Mouse (Mus musculus): ENCODE data around the gene Dpp3. TPM values are rescaled to one million over a fixed set of nuclear protein-coding genes. Genes with fewer than 3 reads are reported as not detected.

Dpp3 gene
- polyA plus RNA-seq, 1 experiment from 2014 or later: 71.8 TPM

DNA sequence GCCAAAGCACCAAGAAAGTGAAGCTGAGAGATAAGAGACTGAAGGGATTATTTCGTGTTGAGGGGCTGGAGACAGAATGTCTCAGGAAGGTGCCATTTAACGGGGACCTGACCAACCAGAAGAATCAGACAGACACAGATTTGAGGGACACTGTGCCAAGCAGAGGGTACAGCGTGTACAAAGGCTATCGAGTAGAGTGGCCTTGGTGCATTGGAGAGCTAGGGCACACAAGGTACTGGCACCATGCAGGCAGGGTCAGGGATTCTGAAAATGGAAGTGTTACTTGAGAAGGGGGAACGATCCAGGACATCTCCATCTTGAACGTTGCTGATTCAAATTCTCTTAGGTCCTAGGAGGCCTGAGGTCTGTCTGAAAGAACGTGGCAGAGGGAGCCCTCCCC, 18.7 kb downstream of the Dpp3 start:
- no peak for ATAC-seq (ENCODE audit: insufficient number of reproducible peaks, insufficient read depth, low FRiP score, low read depth)
- Histone ChIP-seq H3K9me3 (ENCODE audit: control insufficient read depth, low read length) (no peaks in the 10 kb centered on the region), H3K27ac (replicated peaks in 1 of 2; ENCODE audit: control insufficient read depth in 1 of 2, insufficient read depth in 1 of 2, low read depth in 2 of 2, low read length in 2 of 2) (no peak overlapping the region), H3K4me3 (ENCODE audit: control insufficient read depth in 1 of 2, insufficient read depth in 1 of 2, low read depth in 1 of 2, low read length in 2 of 2) (no peak overlapping the region), H3K27me3 (ENCODE audit: control insufficient read depth, insufficient read depth, low read length) (no peaks in the 10 kb centered on the region), H3K4me2 (ENCODE audit: low read length) (no peak overlapping the region), H3K4me1 (ENCODE audit: control insufficient read depth in 2 of 2, insufficient read depth in 2 of 2, low read length in 2 of 2) (0 out of 4 replicates have a peak, but pooled peaks cover 0 to 2% of the 10 kb centered on the region in 2 experiments), H3K9ac (ENCODE audit: low read length) (no peak overlapping the region), H3K36me3 (ENCODE audit: control insufficient read depth, insufficient read depth, low read length) (peaks cover 70% of the 10 kb centered on the region)
- WGBS: 83% methylated on average over 7 of the region's 7 CpGs

DNA sequence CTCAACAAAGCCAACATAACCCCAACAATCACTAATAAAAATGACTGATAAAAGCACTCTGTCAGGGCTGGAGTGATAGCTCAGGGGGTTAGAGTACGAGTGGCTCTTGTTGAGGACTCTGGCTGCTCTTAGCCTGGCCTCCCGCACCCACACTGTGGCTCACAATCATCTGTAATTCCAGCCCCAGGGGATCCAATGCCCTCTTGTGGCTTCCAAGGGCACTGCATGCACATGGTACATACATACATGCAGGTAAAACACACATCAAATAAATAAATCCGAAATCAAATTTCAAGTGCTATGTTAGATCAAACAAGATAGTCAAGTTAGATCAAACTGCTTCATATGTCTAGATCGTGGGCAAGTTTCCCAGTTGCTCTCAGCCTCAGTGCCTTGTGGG, 20.0 kb downstream of the Dpp3 start:
- H3K36me3 ChIP-seq (ENCODE audit: control insufficient read depth, insufficient read depth, low read length): peaks cover 57% of the 10 kb centered on the region
- WGBS: 84% methylated on average over 4 of the region's 4 CpGs

DNA sequence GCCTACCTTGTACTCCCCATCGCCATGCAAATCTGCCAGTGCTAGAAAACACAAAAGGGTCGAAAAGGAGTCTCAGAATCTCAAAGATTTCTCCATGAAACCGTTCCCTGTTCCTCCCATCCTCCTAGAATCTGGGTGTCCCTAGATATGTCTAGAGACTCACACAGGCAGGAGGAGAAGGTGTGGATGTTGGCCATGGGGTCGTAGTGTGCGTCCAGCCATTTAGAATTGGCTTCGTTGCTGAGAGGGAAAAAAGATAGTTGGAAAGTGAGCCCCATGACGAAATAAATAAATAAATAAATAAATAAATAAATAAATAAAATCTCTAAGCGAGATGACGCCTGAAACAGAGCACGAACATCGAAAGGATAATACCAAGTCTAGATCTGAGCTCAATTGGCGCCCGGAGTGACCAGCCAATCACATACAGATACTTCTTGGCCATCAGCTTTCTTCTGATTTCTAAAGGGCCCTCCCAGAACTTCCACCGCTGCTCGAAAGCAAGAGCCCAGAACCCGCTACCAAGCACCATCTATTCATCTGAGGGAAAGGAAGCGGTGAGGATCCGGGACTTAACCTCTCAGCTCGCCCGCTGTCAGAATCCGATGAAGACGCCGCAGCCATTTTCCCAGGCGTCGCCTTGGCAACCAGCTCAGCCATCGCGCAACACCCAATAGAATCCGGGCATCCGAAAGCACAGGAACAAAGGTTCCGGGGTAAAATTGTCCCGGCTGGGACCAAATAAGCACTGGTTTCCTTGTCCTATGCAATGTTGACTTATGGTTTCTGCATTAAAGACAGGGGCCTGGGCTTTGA, 21.9 kb downstream of the Dpp3 start, which contains the start of gene Bbs1:
Gene Bbs1 (minus strand): TSS at position 650 of the 816 bp plus-strand sequence.
- Histone ChIP-seq H3K9me3 (ENCODE audit: control insufficient read depth, low read length) (no peaks in the 10 kb centered on the region), H3K4me1 (ENCODE audit: control insufficient read depth in 2 of 2, insufficient read depth in 2 of 2, low read length in 2 of 2) (0 out of 4 replicates have a peak, but pooled peaks cover 0 to 2% of the 10 kb centered on the region in 2 experiments), H3K4me2 (ENCODE audit: low read length) (peak within 1 kb of the TSS; percentile 84), H3K9ac (ENCODE audit: low read length) (peak within 1 kb of the TSS; percentile 70), H3K27me3 (ENCODE audit: control insufficient read depth, insufficient read depth, low read length) (no peaks in the 10 kb centered on the region), H3K36me3 (ENCODE audit: control insufficient read depth, insufficient read depth, low read length) (peaks cover 39% of the 10 kb centered on the region), H3K4me3 (ENCODE audit: control insufficient read depth in 1 of 2, insufficient read depth in 1 of 2, low read depth in 1 of 2, low read length in 2 of 2) (peak within 1 kb of the TSS; percentile 67 to 89), H3K27ac (replicated peaks in 1 of 2; ENCODE audit: control insufficient read depth in 1 of 2, insufficient read depth in 1 of 2, low read depth in 2 of 2, low read length in 2 of 2) (no peak within 1 kb of the TSS)
- 9% methylated on average over 31 of the region's 31 CpGs for WGBS
- ATAC-seq (ENCODE audit: insufficient number of reproducible peaks, insufficient read depth, low FRiP score, low read depth): no peak

More for the DNA sequence above, 20.0 kb downstream of the Dpp3 start:
- no peak for ATAC-seq (ENCODE audit: insufficient number of reproducible peaks, insufficient read depth, low FRiP score, low read depth)
- H3K9ac ChIP-seq (ENCODE audit: low read length): no peak overlapping the region
- H3K4me2 ChIP-seq (ENCODE audit: low read length): no peak overlapping the region
- 0 out of 4 replicates have a peak, but pooled peaks cover 0 to 2% of the 10 kb centered on the region in 2 experiments for H3K4me1 ChIP-seq (ENCODE audit: control insufficient read depth in 2 of 2, insufficient read depth in 2 of 2, low read length in 2 of 2)
- H3K27ac ChIP-seq (replicated peaks in 1 of 2; ENCODE audit: control insufficient read depth in 1 of 2, insufficient read depth in 1 of 2, low read depth in 2 of 2, low read length in 2 of 2): no peak overlapping the region
- H3K27me3 ChIP-seq (ENCODE audit: control insufficient read depth, insufficient read depth, low read length): no peaks in the 10 kb centered on the region
- no peaks in the 10 kb centered on the region for H3K9me3 ChIP-seq (ENCODE audit: control insufficient read depth, low read length)
- H3K4me3 ChIP-seq (ENCODE audit: control insufficient read depth in 1 of 2, insufficient read depth in 1 of 2, low read depth in 1 of 2, low read length in 2 of 2): no peak overlapping the region

- H3K9me3 ChIP-seq (ENCODE audit: control insufficient read depth, low read length): no peaks in the 10 kb centered on the region
- no peaks in the 10 kb centered on the region for H3K36me3 ChIP-seq (ENCODE audit: control insufficient read depth, insufficient read depth, low read length)
- H3K9ac ChIP-seq (ENCODE audit: low read length): no peak overlapping the region
- WGBS: 56% methylated on average over 3 of the region's 3 CpGs
- ATAC-seq (ENCODE audit: insufficient number of reproducible peaks, insufficient read depth, low FRiP score, low read depth): no peak
- H3K4me3 ChIP-seq (ENCODE audit: control insufficient read depth in 1 of 2, insufficient read depth in 1 of 2, low read depth in 1 of 2, low read length in 2 of 2): no peak overlapping the region
- H3K4me1 ChIP-seq (ENCODE audit: control insufficient read depth in 2 of 2, insufficient read depth in 2 of 2, low read length in 2 of 2): no peaks in the 10 kb centered on the region; a peak in 1 of 4 replicates
- H3K27me3 ChIP-seq (ENCODE audit: control insufficient read depth, insufficient read depth, low read length): no peaks in the 10 kb centered on the region
- H3K4me2 ChIP-seq (ENCODE audit: low read length): no peak overlapping the region
- H3K27ac ChIP-seq (replicated peaks in 1 of 2; ENCODE audit: control insufficient read depth in 1 of 2, insufficient read depth in 1 of 2, low read depth in 2 of 2, low read length in 2 of 2): no peak overlapping the region
Observed at GRCm38 (mm10) chr19:4899888-4900287, 28.2 kb downstream of the Dpp3 start.

- no peak overlapping the region for H3K4me2 ChIP-seq (ENCODE audit: low read length)
- H3K4me1 ChIP-seq (ENCODE audit: control insufficient read depth in 2 of 2, insufficient read depth in 2 of 2, low read length in 2 of 2): no peaks in the 10 kb centered on the region; a peak in 1 of 4 replicates
- no peaks in the 10 kb centered on the region for H3K27me3 ChIP-seq (ENCODE audit: control insufficient read depth, insufficient read depth, low read length)
- no peak overlapping the region for H3K4me3 ChIP-seq (ENCODE audit: control insufficient read depth in 1 of 2, insufficient read depth in 1 of 2, low read depth in 1 of 2, low read length in 2 of 2)
- H3K9me3 ChIP-seq (ENCODE audit: control insufficient read depth, low read length): no peaks in the 10 kb centered on the region
- H3K27ac ChIP-seq (replicated peaks in 1 of 2; ENCODE audit: control insufficient read depth in 1 of 2, insufficient read depth in 1 of 2, low read depth in 2 of 2, low read length in 2 of 2): no peak overlapping the region
- WGBS: 62% methylated on average over 9 of the region's 9 CpGs
- no peak for ATAC-seq (ENCODE audit: insufficient number of reproducible peaks, insufficient read depth, low FRiP score, low read depth)
- no peak overlapping the region for H3K9ac ChIP-seq (ENCODE audit: low read length)
- no peaks in the 10 kb centered on the region for H3K36me3 ChIP-seq (ENCODE audit: control insufficient read depth, insufficient read depth, low read length)
Observed at GRCm38 (mm10) chr19:4898972-4899371, 29.1 kb downstream of the Dpp3 start.

GRCm38 (mm10) chr19:4896780-4897520, 31.1 kb downstream of the Dpp3 start:
- Histone ChIP-seq H3K4me2 (ENCODE audit: low read length) (peak overlapping the region; percentile 23; the same call in 1 of the 2 replicates), H3K4me1 (ENCODE audit: control insufficient read depth in 2 of 2, insufficient read depth in 2 of 2, low read length in 2 of 2) (no peaks in the 10 kb centered on the region; a peak in 1 of 4 replicates), H3K9me3 (ENCODE audit: control insufficient read depth, low read length) (no peaks in the 10 kb centered on the region), H3K4me3 (ENCODE audit: control insufficient read depth in 1 of 2, insufficient read depth in 1 of 2, low read depth in 1 of 2, low read length in 2 of 2) (no peak overlapping the region), H3K36me3 (ENCODE audit: control insufficient read depth, insufficient read depth, low read length) (no peaks in the 10 kb centered on the region), H3K27me3 (ENCODE audit: control insufficient read depth, insufficient read depth, low read length) (no peaks in the 10 kb centered on the region), H3K27ac (replicated peaks in 1 of 2; ENCODE audit: control insufficient read depth in 1 of 2, insufficient read depth in 1 of 2, low read depth in 2 of 2, low read length in 2 of 2) (no peak overlapping the region), H3K9ac (ENCODE audit: low read length) (no peak overlapping the region)
- 39% methylated on average over 21 of the region's 21 CpGs for WGBS
- no peak for ATAC-seq (ENCODE audit: insufficient number of reproducible peaks, insufficient read depth, low FRiP score, low read depth)

GRCm38 (mm10) chr19:4891798-4892197, 36.3 kb downstream of the Dpp3 start:
- no peaks in the 10 kb centered on the region for H3K27me3 ChIP-seq (ENCODE audit: control insufficient read depth, insufficient read depth, low read length)
- ATAC-seq (ENCODE audit: insufficient number of reproducible peaks, insufficient read depth, low FRiP score, low read depth): no peak
- no peaks in the 10 kb centered on the region for H3K36me3 ChIP-seq (ENCODE audit: control insufficient read depth, insufficient read depth, low read length)
- H3K4me3 ChIP-seq (ENCODE audit: control insufficient read depth in 1 of 2, insufficient read depth in 1 of 2, low read depth in 1 of 2, low read length in 2 of 2): no peak overlapping the region
- peaks cover 3 to 5% of the 10 kb centered on the region in 2 experiments; a peak in 2 of 4 replicates for H3K4me1 ChIP-seq (ENCODE audit: control insufficient read depth in 2 of 2, insufficient read depth in 2 of 2, low read length in 2 of 2)
- no peak overlapping the region for H3K9ac ChIP-seq (ENCODE audit: low read length)
- H3K27ac ChIP-seq (replicated peaks in 1 of 2; ENCODE audit: control insufficient read depth in 1 of 2, insufficient read depth in 1 of 2, low read depth in 2 of 2, low read length in 2 of 2): no peak overlapping the region
- no peak overlapping the region for H3K4me2 ChIP-seq (ENCODE audit: low read length)
- 71% methylated on average over 3 of the region's 3 CpGs for WGBS
- no peaks in the 10 kb centered on the region for H3K9me3 ChIP-seq (ENCODE audit: control insufficient read depth, low read length)

Measured in heart, embryonic 14.5 days (tissue).